Mouse (Mus musculus) skeletal muscle tissue, postnatal 0 days (tissue): ENCODE data around the gene Tas2r119. TPM values are rescaled to one million over a fixed set of nuclear protein-coding genes. Genes with fewer than 3 reads are reported as not detected.

ENCODE experiments used
- polyA plus RNA-seq: library from polyadenylated mRNA; unstranded; fragments of >200 nt; fragmentation: Nextera tagmentation; extraction: Ambion mirVana; gene quantifications from 2 replicates; pipeline ENCODE4 v1.2.1, GENCODE M21; 2015

The Tas2r119 gene
- polyA plus RNA-seq: not detected in 2 replicates

GRCm38 (mm10) chr15:32176989-32177388 is at the start of gene Tas2r119:
TSS of gene Tas2r119 (plus strand) at chr15:32177289.

Other genes starting within 250 kb of the Tas2r119 start
- 7.6 and 7.9 TPM in 2 replicates for gene Sema5a, start 67.5 kb downstream of the Tas2r119 start, polyA plus RNA-seq